Mouse (Mus musculus) stomach, postnatal 0 days (tissue): ENCODE data around the gene Pkp3.

Experiments used
- CTCF ChIP-seq: IDR thresholded peaks from 2 replicates; pipeline ENCODE4 v1.5.1; 2016; ENCODE audit warnings: antibody characterized with exemption, low read depth, mild to moderate bottlenecking, moderate library complexity
- EP300 ChIP-seq: optimal IDR thresholded peaks from 2 replicates; pipeline ENCODE3; 2016; ENCODE audit warnings: antibody characterized with exemption

- TF ChIP-seq EP300 (no peak), CTCF (no peak)
These were observed 18.1 kb upstream of the Pkp3 start for GRCm38 (mm10) chr7:141059929-141060328.
